Mouse (Mus musculus) left cerebral cortex, postnatal 10 days (tissue): Measurements from ENCODE around the gene Wwox. TPM values are rescaled to one million over a fixed set of nuclear protein-coding genes. Genes with fewer than 3 reads are reported as not detected.

Source experiments
- DNase-seq, 2 experiments: peaks; one replicate each; pipeline ENCODE4 v3.0.0; 2021 to 2022; ENCODE audit warnings: low spot score in 2 of 2, mixed read lengths in 1 of 2; ENCODE audit errors: extremely low spot score in 1 of 2
- intact Hi-C: fragments of 180-260 bp; cut with DNase I; formaldehyde crosslinking; loops from one replicate; pipeline ENCODE4 v1.15.1; 2025
- total RNA-seq, 2 experiments: library from RNA; stranded (reverse); gene quantifications; 2 replicates each; pipeline ENCODE4 v1.2.3; 2021

The Wwox gene
- total RNA-seq, 2 experiments from 2014 or later, result 12.5 to 13.4 TPM

- DNase-seq, result no peak
- intact Hi-C loops, result no loop called here
Measured at GRCm38 (mm10) chr8:114512075-114512935, 72.8 kb downstream of the Wwox start.

GRCm38 (mm10) chr8:114514692-114515091, 75.2 kb downstream of the Wwox start:
- intact Hi-C loops, result no loop called here
- no peak for DNase-seq

GRCm38 (mm10) chr8:114523061-114523460, 83.6 kb downstream of the Wwox start:
- intact Hi-C loops, result no loop called here
- DNase-seq, result no peak

GRCm38 (mm10) chr8:114526626-114527267, 87.3 kb downstream of the Wwox start:
- intact Hi-C loops, result no loop called here
- DNase-seq, result no peak

- DNase-seq, result no peak
- intact Hi-C loops, result no loop called here
Measured at GRCm38 (mm10) chr8:114527648-114528221, 88.3 kb downstream of the Wwox start.

GRCm38 (mm10) chr8:114529581-114529980, 90.1 kb downstream of the Wwox start:
- DNase-seq, result no peak
- intact Hi-C loops, result no loop called here

- intact Hi-C loops, result no loop called here
- no peak for DNase-seq
Measured at GRCm38 (mm10) chr8:114536201-114536600, 96.7 kb downstream of the Wwox start.

GRCm38 (mm10) chr8:114541132-114541531, 101.7 kb downstream of the Wwox start:
- intact Hi-C loops, result loop anchor here (2.0 to 10.0 kb wide), 3 partner anchors 434 to 1898 kb away; partner anchors contain the start of gene Maf

GRCm38 (mm10) chr8:114548360-114548759, 108.9 kb downstream of the Wwox start:
- intact Hi-C loops, result loop anchor here (10.0 kb wide), 1 partner anchor 426 kb away; no protein-coding TSS in a partner anchor
- no peak for DNase-seq

More at GRCm38 (mm10) chr8:114541132-114541531, 101.7 kb downstream of the Wwox start:
- peak in 1 of 2 experiments; percentile 8 for DNase-seq

GRCm38 (mm10) chr8:114548837-114549236, 109.4 kb downstream of the Wwox start:
- no peak for DNase-seq
- intact Hi-C loops, result loop anchor here (10.0 kb wide), 1 partner anchor 426 kb away; no protein-coding TSS in a partner anchor

- peak in 1 of 2 experiments; percentile 32 for DNase-seq
- intact Hi-C loops, result no loop called here
Measured at GRCm38 (mm10) chr8:114550029-114550428, 110.6 kb downstream of the Wwox start.

- no peak for DNase-seq
- intact Hi-C loops, result no loop called here
Measured at GRCm38 (mm10) chr8:114552606-114553005, 113.2 kb downstream of the Wwox start.

- no peak for DNase-seq
- intact Hi-C loops, result no loop called here
Measured at GRCm38 (mm10) chr8:114554966-114555365, 115.5 kb downstream of the Wwox start.

- intact Hi-C loops, result no loop called here
- no peak for DNase-seq
Measured at GRCm38 (mm10) chr8:114555491-114556202, 116.2 kb downstream of the Wwox start.

- no peak for DNase-seq
- intact Hi-C loops, result no loop called here
Measured at GRCm38 (mm10) chr8:114561191-114561590, 121.7 kb downstream of the Wwox start.

- no peak for DNase-seq
- intact Hi-C loops, result no loop called here
Measured at GRCm38 (mm10) chr8:114562486-114562885, 123.0 kb downstream of the Wwox start.

GRCm38 (mm10) chr8:114563361-114563760, 123.9 kb downstream of the Wwox start:
- no peak for DNase-seq
- intact Hi-C loops, result no loop called here

- DNase-seq, result no peak
- intact Hi-C loops, result no loop called here
Measured at GRCm38 (mm10) chr8:114564036-114564435, 124.6 kb downstream of the Wwox start.
